Mouse (Mus musculus) midbrain, embryonic 12.5 days (tissue): Measurements from ENCODE around the gene Ankrd66. TPM values are rescaled to one million over a fixed set of nuclear protein-coding genes. Genes with fewer than 3 reads are reported as not detected.

Experiments
- ATAC-seq: fragments of 200-750 bp; cut with Nextera tagmentation; 2 replicates; pipeline ENCODE4 v1.8.0; 2017; ENCODE audit warnings: low read depth, moderate TSS enrichment, moderate library complexity; ENCODE audit not compliant: low FRiP score
- H3K27ac ChIP-seq: fragments of 300-500 bp; sonication (generic); replicated peaks from 2 replicates; pipeline ENCODE4 v1.5.1; 2016; ENCODE audit warnings: mild to moderate bottlenecking
- H3K27me3 ChIP-seq: fragments of 300-500 bp; sonication (generic); 2 replicates; pipeline ENCODE4 v1.6.1; 2016; ENCODE audit warnings: mild to moderate bottlenecking
- H3K36me3 ChIP-seq: fragments of 300-500 bp; sonication (generic); 2 replicates; pipeline ENCODE4 v1.6.1; 2016
- H3K4me1 ChIP-seq: fragments of 300-500 bp; sonication (generic); 2 replicates; pipeline ENCODE4 v1.6.1; 2016
- H3K4me2 ChIP-seq: fragments of 300-500 bp; sonication (generic); replicated peaks from 2 replicates; pipeline ENCODE4 v1.6.1; 2016; ENCODE audit warnings: mild to moderate bottlenecking, moderate library complexity
- H3K4me3 ChIP-seq: fragments of 300-500 bp; sonication (generic); 2 replicates; pipeline ENCODE4 v1.5.1; 2016; ENCODE audit warnings: mild to moderate bottlenecking
- H3K9ac ChIP-seq: fragments of 300-500 bp; sonication (generic); replicated peaks from 2 replicates; pipeline ENCODE4 v1.6.1; 2016; ENCODE audit warnings: mild to moderate bottlenecking, moderate library complexity
- H3K9me3 ChIP-seq: fragments of 300-500 bp; sonication (generic); 2 replicates; pipeline ENCODE4 v1.6.1; 2016; ENCODE audit warnings: mild to moderate bottlenecking
- WGBS: fragments of 180-500 bp; shearing (Covaris S2); methylation state at CpG from one replicate; pipeline ENCODE4 v1.1.7; 2016; 5-methylcytosine and 5-hydroxymethylcytosine counted together
- polyA plus RNA-seq: library from polyadenylated mRNA; unstranded; fragments of >200 nt; fragmentation: Nextera tagmentation; extraction: Ambion mirVana; gene quantifications from 2 replicates; pipeline ENCODE4 v1.2.1, GENCODE M21; 2016

The Ankrd66 gene
- polyA plus RNA-seq, 1 experiment from 2014 or later: not detected

DNA sequence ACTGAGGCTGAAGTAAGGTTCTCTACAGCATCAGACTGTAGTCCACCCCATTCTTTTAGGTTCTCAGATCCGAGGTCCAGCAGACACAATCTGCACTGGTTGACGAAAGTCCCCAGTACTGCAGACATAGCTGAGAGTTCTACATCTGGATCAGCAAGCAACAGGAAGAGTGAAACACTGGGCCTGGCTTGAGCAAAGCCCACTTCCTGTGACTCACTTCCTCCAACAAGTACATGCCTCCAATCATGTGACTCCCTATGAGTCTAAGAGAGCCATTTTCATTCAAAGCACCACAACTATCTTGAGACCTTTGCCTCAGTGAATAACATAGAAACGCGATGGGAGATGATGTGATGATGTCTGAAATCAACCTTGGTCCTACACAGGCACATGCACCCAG is 12.2 kb downstream of the Ankrd66 start:
- Histone ChIP-seq H3K36me3 (no peaks in the 10 kb centered on the region), H3K27me3 (no peaks in the 10 kb centered on the region; the same call in 1 of the 2 replicates), H3K9ac (no peak overlapping the region), H3K27ac (no peak overlapping the region), H3K4me3 (no peak overlapping the region), H3K4me1 (peaks cover 9% of the 10 kb centered on the region), H3K4me2 (no peak overlapping the region), H3K9me3 (no peaks in the 10 kb centered on the region)
- WGBS: 94% methylated on average over 4 of the region's 4 CpGs
- no peak for ATAC-seq

DNA sequence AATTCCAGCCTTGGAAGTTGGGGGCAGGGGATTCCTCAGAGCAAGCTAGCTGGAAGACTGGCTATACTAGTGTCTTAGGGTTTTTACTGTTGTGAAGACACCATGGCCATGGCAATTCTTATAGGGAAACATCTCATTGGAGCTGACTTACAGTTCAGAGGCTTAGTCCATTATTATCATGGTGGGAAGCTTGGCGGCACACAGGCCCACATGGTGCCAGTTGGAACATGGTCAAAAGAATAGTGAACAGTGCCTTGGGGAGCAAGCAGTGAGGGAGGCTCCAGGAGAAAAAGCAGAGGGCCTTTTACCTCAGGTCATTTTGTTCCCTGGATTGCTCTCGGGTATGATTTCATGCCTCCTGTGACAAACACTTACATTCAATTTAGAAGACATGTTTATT is 12.9 kb downstream of the Ankrd66 start:
- Histone ChIP-seq H3K9me3 (no peaks in the 10 kb centered on the region), H3K4me2 (no peak overlapping the region), H3K4me3 (no peak overlapping the region), H3K9ac (no peak overlapping the region), H3K36me3 (no peaks in the 10 kb centered on the region), H3K27me3 (no peaks in the 10 kb centered on the region), H3K27ac (no peak overlapping the region), H3K4me1 (peaks cover 9% of the 10 kb centered on the region)
- ATAC-seq: no peak
- 88% methylated on average over 2 of the region's 2 CpGs for WGBS

DNA sequence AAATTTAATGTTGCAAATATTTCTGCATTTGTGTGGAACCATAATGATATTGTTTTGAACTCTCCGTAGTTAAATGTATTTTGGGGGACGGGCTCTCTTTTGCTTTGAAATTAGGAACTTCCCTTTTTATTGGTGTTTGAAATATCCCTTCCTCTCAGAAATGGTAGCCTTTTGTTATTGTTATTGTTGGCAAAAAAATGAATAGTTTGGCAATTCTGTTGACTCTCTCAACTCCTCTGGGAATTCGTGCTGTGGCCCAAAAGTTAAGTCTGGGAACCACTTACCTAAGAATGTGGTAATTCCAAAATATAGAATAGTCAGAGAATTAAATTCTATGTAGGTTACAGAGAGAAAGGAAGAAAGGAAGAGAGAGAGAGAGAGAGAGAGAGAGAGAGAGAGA is 23.3 kb downstream of the Ankrd66 start:
- Histone ChIP-seq H3K4me1 (no peaks in the 10 kb centered on the region), H3K4me2 (no peak overlapping the region), H3K27ac (no peak overlapping the region), H3K36me3 (no peaks in the 10 kb centered on the region), H3K9me3 (peaks cover under 1% of the 10 kb centered on the region; the same call in 1 of the 2 replicates), H3K4me3 (no peak overlapping the region), H3K27me3 (no peaks in the 10 kb centered on the region), H3K9ac (no peak overlapping the region)
- WGBS: 83% methylated on average over 3 of the region's 3 CpGs
- no peak for ATAC-seq

DNA sequence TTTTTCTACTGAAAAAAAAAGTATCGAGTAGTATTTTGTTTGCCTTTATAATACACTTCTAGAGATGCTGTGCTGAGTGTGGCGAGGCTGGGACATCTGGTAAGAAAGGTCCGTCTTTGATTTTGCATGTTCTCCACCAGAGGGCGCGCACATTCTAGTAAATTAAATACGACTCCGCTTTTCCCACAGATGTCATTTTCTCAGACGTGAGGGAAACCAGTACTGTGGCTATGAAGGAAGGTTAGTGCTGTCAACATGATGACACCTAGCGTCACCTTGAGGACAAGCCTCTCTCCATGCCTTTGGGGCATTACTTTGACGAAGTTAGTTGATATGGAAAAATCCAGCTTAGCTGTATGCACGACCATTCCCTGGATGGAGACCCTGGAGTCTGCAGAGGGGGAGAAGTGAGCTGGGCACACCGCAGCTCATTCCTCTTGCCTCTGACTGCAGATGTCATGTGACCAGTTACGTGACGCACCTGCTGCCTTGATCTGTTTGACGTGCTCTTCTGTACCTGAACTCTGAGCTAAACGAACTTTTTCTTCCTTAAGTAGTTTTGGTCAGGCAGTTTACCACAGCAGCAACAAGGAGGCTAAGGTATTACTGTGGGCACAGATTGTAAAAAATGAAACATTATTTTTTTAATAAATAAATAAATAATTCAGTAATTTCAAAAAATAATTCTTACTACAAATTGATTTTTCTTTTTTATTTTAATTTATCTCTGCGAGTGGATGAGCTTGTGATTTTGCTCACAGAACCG is 24.6 kb downstream of the Ankrd66 start:
- Histone ChIP-seq H3K4me1 (no peaks in the 10 kb centered on the region), H3K4me2 (no peak overlapping the region), H3K9me3 (peaks cover 6% of the 10 kb centered on the region; the same call in 1 of the 2 replicates), H3K4me3 (no peak overlapping the region), H3K27me3 (no peaks in the 10 kb centered on the region), H3K36me3 (no peaks in the 10 kb centered on the region), H3K27ac (no peak overlapping the region), H3K9ac (no peak overlapping the region)
- peak; percentile 74 for ATAC-seq
- 31% methylated on average over 18 of the region's 18 CpGs for WGBS

DNA sequence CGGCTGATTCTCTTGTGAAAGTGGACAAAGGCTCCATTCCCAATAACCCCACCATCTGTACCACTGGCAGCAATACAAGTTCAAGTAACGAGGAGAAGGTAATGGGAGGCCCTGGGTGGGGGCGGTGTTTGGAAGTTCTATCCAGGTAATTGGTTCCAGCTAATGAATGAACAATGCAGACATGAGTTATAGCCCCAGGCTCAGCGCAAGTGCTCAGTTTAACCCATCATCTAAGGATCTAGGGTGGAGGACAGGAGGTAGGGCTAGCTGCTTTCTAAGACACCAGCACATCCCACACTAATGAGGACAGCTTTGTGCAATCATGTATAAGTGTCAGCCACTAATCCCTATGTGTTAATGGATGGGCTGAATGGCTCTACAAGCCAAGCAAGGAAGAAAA is 32.7 kb downstream of the Ankrd66 start:
- no peaks in the 10 kb centered on the region for H3K4me1 ChIP-seq
- no peak overlapping the region for H3K4me2 ChIP-seq
- no peaks in the 10 kb centered on the region for H3K36me3 ChIP-seq
- 74% methylated on average over 4 of the region's 4 CpGs for WGBS
- ATAC-seq: peak; percentile 16; the same call in 1 of the 2 replicates
- H3K27me3 ChIP-seq: no peaks in the 10 kb centered on the region
- peaks cover 6% of the 10 kb centered on the region; the same call in 1 of the 2 replicates for H3K9me3 ChIP-seq
- no peak overlapping the region for H3K9ac ChIP-seq
- H3K4me3 ChIP-seq: no peak overlapping the region
- no peak overlapping the region for H3K27ac ChIP-seq

DNA sequence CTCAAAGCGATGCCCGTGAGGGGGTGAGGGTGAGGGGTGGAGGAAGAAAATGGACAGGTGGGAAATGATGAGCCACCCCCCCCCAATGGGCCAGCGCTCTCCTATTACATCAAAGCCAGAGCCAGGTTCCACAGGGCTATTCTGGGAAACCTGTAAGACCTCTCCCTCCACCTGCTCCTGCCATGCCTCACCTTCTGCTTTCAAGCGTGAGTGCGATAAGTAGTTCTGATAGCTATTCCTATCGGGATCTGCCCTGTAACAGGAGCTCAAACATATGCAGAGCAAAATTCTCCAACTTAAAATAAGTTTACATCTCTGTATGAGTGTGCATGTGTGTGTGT is 38.9 kb downstream of the Ankrd66 start:
- WGBS: 89% methylated on average over 6 of the region's 6 CpGs

DNA sequence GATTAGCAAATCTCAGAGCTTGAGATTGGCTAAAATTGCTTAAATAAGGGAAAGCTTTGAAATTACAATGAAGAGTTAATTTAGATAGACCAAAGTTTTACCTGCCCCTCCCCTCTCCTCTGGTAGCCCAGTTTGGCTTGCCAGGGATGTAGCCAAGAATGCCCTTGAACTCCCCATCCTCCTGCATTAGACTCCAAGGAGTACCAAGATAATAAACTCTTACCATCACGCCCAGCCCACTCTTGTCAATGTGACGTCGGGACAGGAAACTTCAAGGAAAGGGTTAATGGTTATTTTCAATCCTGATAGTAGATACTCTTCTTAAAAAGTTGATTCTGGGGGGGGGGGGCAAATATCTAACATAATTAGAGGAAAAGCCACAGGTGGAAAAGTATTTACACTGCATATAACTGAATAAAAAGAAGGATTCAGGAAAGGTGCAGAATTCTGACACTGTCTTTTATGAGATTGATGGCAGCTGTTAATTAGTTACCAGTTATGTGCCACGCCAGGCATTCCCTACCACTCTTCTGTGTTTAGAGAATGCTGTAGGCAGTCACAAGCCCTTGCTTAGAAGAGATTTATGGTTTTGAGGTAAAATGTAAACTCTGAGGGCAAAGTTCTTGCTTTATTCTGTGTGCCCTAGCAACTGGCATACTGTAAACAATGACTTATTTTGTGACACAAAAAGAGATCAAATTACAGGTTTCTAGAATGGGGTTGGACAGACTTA is 39.4 kb downstream of the Ankrd66 start:
- no peaks in the 10 kb centered on the region for H3K9me3 ChIP-seq
- H3K4me3 ChIP-seq: no peak overlapping the region
- no peaks in the 10 kb centered on the region for H3K36me3 ChIP-seq
- H3K4me2 ChIP-seq: no peak overlapping the region
- no peaks in the 10 kb centered on the region for H3K4me1 ChIP-seq
- WGBS: 79% methylated on average over 4 of the region's 4 CpGs
- H3K9ac ChIP-seq: no peak overlapping the region
- H3K27me3 ChIP-seq: no peaks in the 10 kb centered on the region
- ATAC-seq: no peak
- H3K27ac ChIP-seq: no peak overlapping the region

More for the DNA sequence above, 38.9 kb downstream of the Ankrd66 start:
- no peak for ATAC-seq
- Histone ChIP-seq H3K36me3 (no peaks in the 10 kb centered on the region), H3K4me2 (no peak overlapping the region), H3K9ac (no peak overlapping the region), H3K9me3 (no peaks in the 10 kb centered on the region), H3K4me3 (no peak overlapping the region), H3K27ac (no peak overlapping the region), H3K27me3 (no peaks in the 10 kb centered on the region), H3K4me1 (no peaks in the 10 kb centered on the region)

DNA sequence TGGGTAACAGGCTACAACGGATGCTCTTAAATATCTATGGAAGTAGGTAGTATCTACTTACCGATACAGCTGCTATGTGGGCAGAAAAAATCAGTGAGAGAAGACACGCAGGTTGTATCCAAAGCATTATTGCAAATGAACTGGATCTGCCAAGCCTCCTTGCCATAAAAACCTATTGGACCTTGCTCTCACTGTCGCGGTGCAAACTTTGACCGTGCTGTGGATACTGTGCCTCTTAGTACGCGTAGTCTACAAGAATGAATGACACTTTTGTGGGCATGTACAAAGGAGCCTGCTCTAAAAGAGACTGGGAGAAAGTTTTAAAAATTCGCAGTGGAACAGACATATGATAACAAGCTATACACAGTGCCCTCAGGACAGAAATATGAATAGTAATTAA is 40.8 kb downstream of the Ankrd66 start, which contains the start of gene Mep1a:
Mep1a (minus strand) TSS at position 221 of the 400 bp plus-strand sequence.
- Histone ChIP-seq H3K4me2 (no peak within 1 kb of the TSS), H3K9me3 (no peaks in the 10 kb centered on the region), H3K9ac (no peak within 1 kb of the TSS), H3K27ac (no peak within 1 kb of the TSS), H3K36me3 (no peaks in the 10 kb centered on the region), H3K4me1 (no peaks in the 10 kb centered on the region), H3K4me3 (no peak within 1 kb of the TSS), H3K27me3 (no peaks in the 10 kb centered on the region)
- 97% methylated on average over 9 of the region's 9 CpGs for WGBS
- ATAC-seq: no peak

DNA sequence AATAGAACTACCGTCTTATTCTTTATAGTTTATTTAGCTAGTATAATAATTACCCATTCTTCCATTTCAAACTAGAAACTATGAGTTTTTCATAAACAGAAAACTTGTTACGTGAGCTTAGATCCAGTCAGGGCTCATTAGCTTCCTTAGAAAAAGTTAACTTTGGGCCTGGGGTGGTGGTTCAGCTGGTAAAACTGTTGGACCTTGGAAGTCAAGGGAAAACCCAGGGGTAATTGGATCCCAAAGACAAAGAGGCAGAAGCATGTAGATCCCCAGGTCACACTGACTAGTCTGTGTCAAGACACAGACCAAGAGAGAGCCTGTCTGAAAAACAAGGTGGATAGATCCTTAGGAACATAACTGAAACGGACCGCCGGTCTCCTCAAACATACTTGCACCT is 41.8 kb downstream of the Ankrd66 start:
- 93% methylated on average over 5 of the region's 5 CpGs for WGBS
- H3K9me3 ChIP-seq: no peaks in the 10 kb centered on the region
- ATAC-seq: no peak
- no peaks in the 10 kb centered on the region for H3K27me3 ChIP-seq
- no peaks in the 10 kb centered on the region for H3K36me3 ChIP-seq
- H3K9ac ChIP-seq: no peak overlapping the region
- no peak overlapping the region for H3K27ac ChIP-seq
- H3K4me1 ChIP-seq: no peaks in the 10 kb centered on the region
- no peak overlapping the region for H3K4me2 ChIP-seq
- no peak overlapping the region for H3K4me3 ChIP-seq

DNA sequence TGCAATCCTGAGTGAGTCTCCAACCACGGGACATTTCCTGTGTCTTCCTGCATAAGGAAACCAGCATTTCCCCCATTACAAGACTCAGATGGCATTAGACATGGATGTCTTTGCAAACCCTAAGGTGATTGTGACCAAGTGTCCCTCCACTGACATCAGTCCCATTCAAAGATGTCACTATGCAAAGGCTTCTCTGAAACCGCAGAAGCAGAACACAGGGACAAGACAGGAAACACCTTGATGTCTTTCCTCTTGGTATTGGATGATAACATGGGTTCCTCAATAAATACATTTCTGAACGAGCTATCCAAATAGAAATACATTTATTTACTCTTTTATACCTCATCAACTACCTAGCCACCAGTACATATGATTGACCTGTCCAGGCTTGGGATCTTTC is 42.2 kb downstream of the Ankrd66 start:
- Histone ChIP-seq H3K4me3 (no peak overlapping the region), H3K27me3 (no peaks in the 10 kb centered on the region), H3K9me3 (no peaks in the 10 kb centered on the region), H3K27ac (no peak overlapping the region), H3K4me1 (no peaks in the 10 kb centered on the region), H3K4me2 (no peak overlapping the region), H3K9ac (no peak overlapping the region), H3K36me3 (no peaks in the 10 kb centered on the region)
- 74% methylated on average over 3 of the region's 3 CpGs for WGBS
- ATAC-seq: no peak

DNA sequence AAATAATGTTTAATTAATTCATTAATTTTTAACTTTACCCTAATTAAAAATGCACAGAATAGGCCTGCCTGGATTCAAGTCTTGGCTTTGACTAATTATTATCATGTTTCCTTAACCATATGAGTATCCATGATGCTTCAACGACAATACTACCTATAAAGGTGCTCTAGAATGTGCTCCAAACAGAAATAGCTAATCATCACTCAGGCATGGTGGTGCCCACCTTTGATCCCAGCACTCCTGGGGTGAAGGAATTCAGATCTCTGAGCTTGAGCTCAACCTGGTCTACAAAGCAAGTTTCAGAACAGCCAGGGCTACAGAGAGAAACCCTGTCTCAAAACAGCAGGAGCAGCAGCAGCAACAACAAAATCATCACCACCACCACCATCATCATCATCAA is 42.9 kb downstream of the Ankrd66 start:
- no peak for ATAC-seq
- H3K27ac ChIP-seq: no peak overlapping the region
- 95% methylated on average over 1 of the region's 1 CpGs for WGBS
- no peak overlapping the region for H3K4me2 ChIP-seq
- H3K27me3 ChIP-seq: no peaks in the 10 kb centered on the region
- no peaks in the 10 kb centered on the region for H3K36me3 ChIP-seq
- H3K9me3 ChIP-seq: no peaks in the 10 kb centered on the region
- H3K4me1 ChIP-seq: no peaks in the 10 kb centered on the region
- H3K4me3 ChIP-seq: no peak overlapping the region
- H3K9ac ChIP-seq: no peak overlapping the region

DNA sequence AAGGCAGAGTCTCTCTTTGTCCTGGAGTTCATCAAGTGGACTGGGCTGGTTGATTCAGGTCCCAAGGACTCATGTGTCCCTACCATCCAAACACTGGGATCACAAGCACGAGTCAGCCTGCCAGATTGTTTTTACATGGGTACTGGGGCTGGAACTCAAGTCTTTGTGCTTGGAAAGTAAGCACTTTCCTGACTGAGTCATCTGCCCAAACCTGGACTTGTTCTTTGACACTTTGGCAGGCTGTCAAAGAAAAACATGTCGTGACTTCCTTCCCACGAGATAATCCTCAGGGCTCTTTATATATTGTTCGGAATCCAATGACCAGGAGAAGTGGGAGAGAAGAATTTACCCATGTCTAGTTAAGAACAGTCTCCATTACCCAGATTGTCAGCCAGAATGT is 45.9 kb downstream of the Ankrd66 start:
- Histone ChIP-seq H3K9ac (no peak overlapping the region), H3K4me2 (no peak overlapping the region), H3K27me3 (no peaks in the 10 kb centered on the region), H3K9me3 (no peaks in the 10 kb centered on the region), H3K4me3 (no peak overlapping the region), H3K27ac (no peak overlapping the region), H3K36me3 (no peaks in the 10 kb centered on the region), H3K4me1 (no peaks in the 10 kb centered on the region)
- 83% methylated on average over 4 of the region's 4 CpGs for WGBS
- no peak for ATAC-seq
